11 mouse cellular contexts compared by ENCODE assay signal in the genomic region with DNA sequence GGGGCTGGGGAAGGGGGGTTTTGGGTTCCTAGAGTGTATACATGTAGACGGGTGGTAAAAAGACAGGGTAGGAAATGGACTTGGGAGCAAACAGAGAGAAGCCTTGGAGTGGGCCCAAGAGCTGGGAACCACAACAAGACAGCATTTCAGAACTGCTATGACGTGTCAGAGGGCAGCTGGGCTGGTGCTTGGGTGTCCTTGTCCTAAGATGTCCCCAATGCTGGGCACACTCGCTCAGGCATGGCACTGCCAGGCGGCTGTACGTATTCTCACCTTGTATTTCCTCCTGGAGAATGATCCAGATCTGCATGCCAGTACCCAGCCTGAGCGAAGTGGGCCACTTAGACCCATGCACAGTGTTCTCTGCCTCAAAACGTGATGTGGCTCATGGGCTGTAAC.
DNase-seq lines count a peak whose midpoint lies in the region; ATAC-seq and TF ChIP-seq lines count a peak whose summit lies in the region.
"Had no signal": no experiment of that assay in that cellular context is flagged by ENCODE, and none has a peak within 500 bp of the region (broad histone marks: within the 10 kb centered on the region; RNA-seq: fewer than 3 reads in every experiment).

No protein-coding gene starts in this region.

- peaks cover 17% of the 10 kb centered on the region for H3K36me3 ChIP-seq in heart, adult 2 months (ENCODE audit: control insufficient read depth, insufficient read depth, low read length)
- peaks cover 18% of the 10 kb centered on the region for H3K36me3 ChIP-seq in midbrain, postnatal 0 days (ENCODE audit: insufficient read depth, low read length)
- H3K36me3 ChIP-seq in midbrain, embryonic 13.5 days, result peaks cover 30% of the 10 kb centered on the region
- peaks cover 39% of the 10 kb centered on the region; the same call in 1 of the 2 replicates for H3K36me3 ChIP-seq in intestine, postnatal 0 days (ENCODE audit: control insufficient read depth, insufficient read depth)
- H3K36me3 ChIP-seq in stomach, embryonic 15.5 days, result no peaks in the 10 kb centered on the region

- DNase-seq in heart, adult 2 months, result peak; percentile 60 to 75
- no peak for DNase-seq in heart, postnatal 25 days (ENCODE audit: low spot score)
- no peak for DNase-seq in midbrain, postnatal 0 days (ENCODE audit: low spot score)
- DNase-seq in embryo, embryonic 11 days, result no peak
- no peak for DNase-seq in yolk sac, embryonic 10.5 days (ENCODE audit: low spot score)
- DNase-seq: forebrain, postnatal 0 days had no signal

- H3K4me2 ChIP-seq in midbrain, postnatal 0 days (ENCODE audit: low read depth, low read length, poor library complexity, severe bottlenecking), result 0 out of 2 replicates have a peak overlapping the region, but pooled peaks have one; percentile 1
- H3K4me2 ChIP-seq in midbrain, embryonic 13.5 days (replicated peaks), result no peak overlapping the region
- peak overlapping the region; percentile 57 for H3K4me2 ChIP-seq in intestine, postnatal 0 days (replicated peaks; ENCODE audit: low read depth)
- peak overlapping the region; percentile 49 for H3K4me2 ChIP-seq in stomach, embryonic 15.5 days
- H3K4me2 ChIP-seq: midbrain, embryonic 12.5 days had no signal

- peak overlapping the region; percentile 98 for H3K27ac ChIP-seq in heart, adult 2 months
- no peak overlapping the region for H3K27ac ChIP-seq in midbrain, postnatal 0 days (ENCODE audit: low read depth, low read length)
- no peak overlapping the region for H3K27ac ChIP-seq in midbrain, embryonic 13.5 days
- no peak overlapping the region for H3K27ac ChIP-seq in intestine, postnatal 0 days (ENCODE audit: low read depth, low read length)
- no peak overlapping the region for H3K27ac ChIP-seq in stomach, embryonic 15.5 days
- H3K27ac ChIP-seq: midbrain, embryonic 12.5 days had no signal

- H3K79me2 ChIP-seq in heart, adult 2 months (replicated peaks; ENCODE audit: control insufficient read depth, insufficient read depth, low read length), result peaks cover 9% of the 10 kb centered on the region; the same call in 1 of the 2 replicates

- WGBS in heart, adult 2 months, result 36% methylated on average over 7 of the region's 7 CpGs
- 89% methylated on average over 7 of the region's 7 CpGs for WGBS in midbrain, postnatal 0 days
- 92% methylated on average over 7 of the region's 7 CpGs for WGBS in midbrain, embryonic 13.5 days
- WGBS in intestine, postnatal 0 days, result 84% methylated on average over 7 of the region's 7 CpGs
- WGBS in stomach, embryonic 15.5 days, result 83% methylated on average over 7 of the region's 7 CpGs

- H3K4me1 ChIP-seq in heart, adult 2 months (ENCODE audit: control insufficient read depth, insufficient read depth, low read length), result peaks cover 54% of the 10 kb centered on the region
- peaks cover 8% of the 10 kb centered on the region; the same call in 1 of the 2 replicates for H3K4me1 ChIP-seq in midbrain, postnatal 0 days (ENCODE audit: insufficient read depth, low read length)
- peaks cover 54% of the 10 kb centered on the region for H3K4me1 ChIP-seq in midbrain, embryonic 13.5 days (replicated peaks)
- H3K4me1 ChIP-seq in intestine, postnatal 0 days (replicated peaks; ENCODE audit: control insufficient read depth, insufficient read depth, low read length), result peaks cover 8% of the 10 kb centered on the region; the same call in 1 of the 2 replicates
- H3K4me1 ChIP-seq in stomach, embryonic 15.5 days, result peaks cover 62% of the 10 kb centered on the region

- peak overlapping the region; percentile 58 for H3K4me3 ChIP-seq in heart, adult 2 months
- H3K4me3 ChIP-seq in midbrain, postnatal 0 days (ENCODE audit: low read depth, low read length), result no peak overlapping the region
- H3K4me3 ChIP-seq in midbrain, embryonic 13.5 days (replicated peaks), result no peak overlapping the region
- H3K4me3 ChIP-seq in intestine, postnatal 0 days (ENCODE audit: low read depth, low read length), result peak overlapping the region; percentile 27
- H3K4me3 ChIP-seq in stomach, embryonic 15.5 days (replicated peaks), result no peak overlapping the region; the same call in 1 of the 2 replicates
- H3K4me3 ChIP-seq: midbrain, embryonic 12.5 days had no signal

- H3K9ac ChIP-seq in heart, adult 2 months (ENCODE audit: low read depth, low read length), result peak overlapping the region; percentile 89
- H3K9ac ChIP-seq in midbrain, postnatal 0 days (replicated peaks; ENCODE audit: low read length, poor library complexity, severe bottlenecking), result no peak overlapping the region
- H3K9ac ChIP-seq in midbrain, embryonic 13.5 days (replicated peaks), result no peak overlapping the region
- no peak overlapping the region for H3K9ac ChIP-seq in intestine, postnatal 0 days (ENCODE audit: low read depth, low read length)
- H3K9ac ChIP-seq in stomach, embryonic 15.5 days, result no peak overlapping the region
- H3K9ac ChIP-seq: forebrain, postnatal 0 days; midbrain, embryonic 12.5 days had no signal

- no peak for TF ChIP-seq CTCF in heart, adult 2 months (IDR thresholded peaks at IDR 0.05)
- TF ChIP-seq CTCF in midbrain, postnatal 0 days (IDR thresholded peaks at IDR 0.05), result no peak
- TF ChIP-seq CTCF in intestine, postnatal 0 days (IDR thresholded peaks at IDR 0.05; ENCODE audit: low read depth), result no peak

- H3K9me3 ChIP-seq in midbrain, postnatal 0 days (ENCODE audit: low read length), result no peaks in the 10 kb centered on the region
- no peaks in the 10 kb centered on the region for H3K9me3 ChIP-seq in midbrain, embryonic 13.5 days
- H3K9me3 ChIP-seq in intestine, postnatal 0 days (ENCODE audit: control insufficient read depth), result no peaks in the 10 kb centered on the region
- H3K9me3 ChIP-seq in stomach, embryonic 15.5 days, result no peaks in the 10 kb centered on the region
- H3K9me3 ChIP-seq: midbrain, embryonic 12.5 days had no signal

- H3K27me3 ChIP-seq in heart, adult 2 months (ENCODE audit: control insufficient read depth, insufficient read depth, low read length), result no peaks in the 10 kb centered on the region
- no peaks in the 10 kb centered on the region for H3K27me3 ChIP-seq in midbrain, postnatal 0 days (ENCODE audit: insufficient read depth, low read length)
- H3K27me3 ChIP-seq in midbrain, embryonic 13.5 days, result no peaks in the 10 kb centered on the region
- no peaks in the 10 kb centered on the region for H3K27me3 ChIP-seq in intestine, postnatal 0 days (replicated peaks; ENCODE audit: control insufficient read depth, insufficient read depth, low read length)
- H3K27me3 ChIP-seq in stomach, embryonic 15.5 days (replicated peaks), result no peaks in the 10 kb centered on the region

- TF ChIP-seq POLR2A in heart, adult 2 months (IDR thresholded peaks at IDR 0.05; ENCODE audit: insufficient read depth, low read depth, low read length), result peak; percentile 50

- peak; percentile 95 for TF ChIP-seq EP300 in heart, adult 2 months (IDR thresholded peaks at IDR 0.05; ENCODE audit: insufficient read depth, low read depth, low read length)

- no peak for ATAC-seq in midbrain, postnatal 0 days (ENCODE audit: low FRiP score)
- no peak for ATAC-seq in midbrain, embryonic 13.5 days
- ATAC-seq in intestine, postnatal 0 days, result no peak
- no peak for ATAC-seq in stomach, embryonic 15.5 days (ENCODE audit: insufficient read depth, low FRiP score, low read depth)
- ATAC-seq: CD4-positive, CD25-positive, alpha-beta regulatory T cell, adult 4 months; forebrain, postnatal 0 days had no signal

- intact Hi-C loops in heart, adult 2 months (cut with DNase I), result loop anchor here (5.0 kb wide), 2 partner anchors 33 to 168 kb away; a partner anchor contains a TSS
- intact Hi-C loops in heart, postnatal 25 days (cut with DNase I), result loop anchor here (5.0 kb wide), 1 partner anchor 33 kb away; no protein-coding TSS in a partner anchor

Comparison
In these comparisons a context has a peak if more than half of its experiments do, and no peak if none do; other contexts are left out.
1. DNase-seq: peak in heart, adult 2 months (2 of 2); none in heart, postnatal 25 days (single experiment), midbrain, postnatal 0 days (single experiment), embryo, embryonic 11 days (single experiment) and yolk sac, embryonic 10.5 days (single experiment).
2. H3K4me3 ChIP-seq: peak in heart, adult 2 months (single experiment) and intestine, postnatal 0 days (single experiment); none in midbrain, postnatal 0 days (single experiment), midbrain, embryonic 13.5 days (single experiment) and stomach, embryonic 15.5 days (single experiment).